Mouse (Mus musculus) layer of hippocampus, adult 11-12 months (tissue): Measurements from ENCODE around the gene Laptm5.

Experiments used
- DNase-seq: peaks from one replicate; pipeline ENCODE4 v3.0.0; 2022; ENCODE audit warnings: low spot score

The Laptm5 gene

DNA sequence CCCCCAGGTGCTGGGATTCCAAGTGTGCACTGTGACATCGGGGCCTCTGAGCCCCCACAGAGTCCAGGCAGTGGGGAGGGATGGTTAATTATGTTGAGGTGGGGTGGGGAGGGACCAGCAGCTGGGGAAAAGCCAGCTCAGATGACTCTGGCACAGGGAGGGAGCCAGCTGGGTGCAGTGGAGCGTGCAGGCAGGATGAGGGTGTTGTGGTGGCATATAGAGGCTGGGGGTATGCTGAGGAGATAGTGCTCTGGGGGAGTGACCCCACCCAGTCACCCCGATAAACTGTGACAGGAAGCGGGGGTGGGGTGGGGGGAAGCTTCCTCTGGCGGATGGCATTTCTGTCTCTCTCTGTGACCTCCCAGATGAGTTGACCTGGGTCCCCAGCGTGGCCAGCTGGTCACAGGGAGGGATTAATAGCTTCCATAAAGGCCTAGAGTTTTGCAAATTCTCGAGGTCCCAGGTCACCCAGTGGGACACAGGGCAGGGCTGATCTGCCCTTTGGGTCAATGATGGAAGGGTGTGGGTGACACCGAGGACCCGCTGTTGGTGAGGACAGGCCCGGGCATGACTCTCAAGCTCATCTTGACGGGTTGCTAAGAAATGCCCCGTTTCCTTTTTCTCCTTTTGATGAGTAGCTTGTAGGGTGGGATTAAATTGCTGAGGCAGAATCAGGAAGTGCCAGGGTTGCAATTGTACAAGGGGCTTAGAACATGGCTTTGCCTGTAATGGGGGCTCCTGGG lies 8.2 kb downstream of the Laptm5 start:
- no peak for DNase-seq

- DNase-seq = no peak
Measured at GRCm38 (mm10) chr4:130921986-130922385, 9.1 kb downstream of the Laptm5 start.

GRCm38 (mm10) chr4:130926274-130926673 lies 13.3 kb downstream of the Laptm5 start:
- no peak for DNase-seq

- no peak for DNase-seq
Measured at GRCm38 (mm10) chr4:130927821-130928220, 14.9 kb downstream of the Laptm5 start.

DNA sequence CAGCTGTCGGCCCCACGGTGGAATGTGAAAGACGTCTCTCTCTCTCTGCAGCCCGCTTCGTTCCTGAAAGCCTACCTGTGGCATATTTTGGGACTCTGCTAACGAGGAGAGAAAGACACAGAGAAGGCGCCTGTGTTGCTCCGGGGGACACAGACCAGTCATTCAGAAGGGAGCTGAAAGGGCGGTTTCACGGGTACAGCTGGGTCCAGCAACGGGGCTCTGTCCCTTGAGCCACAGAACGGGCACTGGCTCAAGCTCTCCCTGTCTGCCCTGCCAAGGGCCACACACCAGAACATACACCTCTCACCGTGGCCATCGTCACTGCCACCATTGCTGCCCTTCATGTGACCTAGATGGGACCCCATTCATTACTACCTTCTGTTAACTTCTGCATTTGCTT lies 29.7 kb downstream of the Laptm5 start:
- peak; percentile 39 for DNase-seq

DNA sequence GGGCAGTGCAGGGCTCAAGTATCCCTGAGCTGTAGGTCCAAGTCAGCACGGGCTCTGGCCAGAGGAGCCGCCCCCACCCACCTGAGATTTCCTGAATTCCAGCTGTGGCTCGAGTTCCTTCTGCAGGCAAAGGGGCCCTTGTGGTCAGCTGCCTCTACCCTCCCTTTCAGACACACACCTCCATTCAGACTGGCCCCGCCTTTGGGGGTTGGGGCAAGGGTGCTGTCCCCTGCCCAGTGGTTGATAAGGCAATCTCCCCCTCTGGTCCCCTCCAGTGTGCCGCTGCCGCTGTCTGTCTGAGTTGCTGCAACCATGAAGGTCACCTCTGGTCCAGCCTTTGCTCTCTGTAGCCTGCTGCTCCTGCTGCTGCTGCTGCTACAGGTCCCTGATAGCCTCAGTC lies 31.2 kb downstream of the Laptm5 start, which contains the start of gene Matn1:
Gene Matn1, plus strand, starts transcription at position 274 of the 400 bp plus-strand sequence.
- no peak for DNase-seq

DNA sequence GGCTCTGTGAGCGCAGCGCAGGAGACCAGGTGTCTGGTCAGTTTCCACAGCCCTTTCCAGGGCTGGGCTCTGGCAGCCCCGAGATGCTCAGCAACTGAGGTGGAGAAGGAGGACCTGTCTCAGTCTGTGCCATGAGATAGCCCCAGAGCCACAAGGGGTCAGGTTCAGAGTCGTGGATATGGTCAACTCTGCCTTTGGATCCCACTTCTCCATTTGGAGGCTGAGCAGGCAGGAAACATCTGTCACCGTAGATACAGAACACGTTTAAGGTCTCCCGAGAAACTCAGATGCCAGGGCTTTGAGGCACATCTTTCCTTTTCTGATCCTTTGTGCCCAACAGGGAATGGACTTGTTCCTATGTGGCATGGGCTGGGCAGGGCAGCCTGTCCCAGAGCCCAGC lies 31.9 kb downstream of the Laptm5 start:
- no peak for DNase-seq

DNA sequence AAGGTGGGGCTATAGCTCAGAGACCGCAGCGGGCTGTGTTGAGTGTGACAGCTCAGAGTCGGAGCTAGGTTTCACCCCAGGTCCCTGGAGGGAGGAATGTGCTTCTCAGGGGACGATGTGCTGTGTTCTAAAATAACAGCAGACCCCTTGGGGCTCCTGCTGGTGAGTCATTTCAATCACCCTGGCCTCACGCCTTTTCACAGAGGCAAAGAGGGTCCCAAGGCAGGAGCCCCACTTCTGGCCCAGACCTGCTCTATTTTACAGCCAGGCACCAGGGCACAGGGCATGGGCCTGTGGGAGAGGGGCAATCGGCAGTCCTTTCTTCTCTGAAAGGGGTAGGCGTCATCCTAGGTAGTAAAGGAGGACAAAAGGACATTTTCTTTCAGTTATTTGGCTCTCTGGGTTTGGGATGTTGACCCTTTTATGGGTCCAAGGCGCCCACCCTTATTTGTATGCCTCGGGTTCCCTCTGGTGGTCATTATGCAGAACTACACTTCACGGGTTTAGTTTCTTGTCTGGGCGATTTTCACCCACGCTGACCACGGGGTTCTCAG lies 34.2 kb downstream of the Laptm5 start:
- no peak for DNase-seq

- no peak for DNase-seq
Measured at GRCm38 (mm10) chr4:130949821-130950384, 37.0 kb downstream of the Laptm5 start.

GRCm38 (mm10) chr4:130952531-130952930 lies 39.6 kb downstream of the Laptm5 start:
- peak; percentile 45 for DNase-seq

GRCm38 (mm10) chr4:130957156-130957555 lies 44.2 kb downstream of the Laptm5 start:
- no peak for DNase-seq

GRCm38 (mm10) chr4:130958812-130959211 lies 45.9 kb downstream of the Laptm5 start:
- DNase-seq = no peak

- no peak for DNase-seq
Measured at GRCm38 (mm10) chr4:130959678-130960077, 46.8 kb downstream of the Laptm5 start.

DNA sequence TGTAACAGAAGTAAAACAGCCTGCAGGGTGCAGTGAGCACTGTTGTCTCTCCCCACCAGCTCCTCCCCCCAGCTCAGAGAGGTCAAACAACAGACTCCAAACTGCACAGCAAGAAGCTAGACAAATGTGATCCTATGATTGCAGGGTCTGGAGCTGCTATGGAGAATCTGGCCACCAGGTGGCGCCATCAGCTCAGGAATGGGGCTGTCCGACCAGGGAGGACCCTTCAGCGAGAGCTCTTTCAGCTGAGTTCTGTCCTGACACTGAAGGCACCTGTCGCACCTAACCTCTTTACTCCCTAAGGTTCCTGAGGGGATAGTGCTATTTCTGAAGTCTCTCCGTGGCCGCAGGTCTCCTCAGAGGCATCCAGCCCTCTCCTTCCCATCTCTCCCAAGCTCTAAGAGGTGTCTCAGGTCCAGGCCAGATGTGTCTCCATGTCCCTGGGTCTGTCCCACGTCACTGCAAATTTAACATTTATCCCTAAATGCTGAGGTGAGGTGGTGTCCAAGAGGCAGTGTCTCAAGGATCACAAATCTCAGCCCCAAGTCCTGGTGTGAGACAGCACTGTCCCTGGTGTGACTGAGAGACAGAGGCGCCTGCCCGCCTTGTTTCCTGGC lies 47.3 kb downstream of the Laptm5 start:
- DNase-seq = peak; percentile 86

- no peak for DNase-seq
Measured at GRCm38 (mm10) chr4:130971278-130971677, 58.4 kb downstream of the Laptm5 start.

DNA sequence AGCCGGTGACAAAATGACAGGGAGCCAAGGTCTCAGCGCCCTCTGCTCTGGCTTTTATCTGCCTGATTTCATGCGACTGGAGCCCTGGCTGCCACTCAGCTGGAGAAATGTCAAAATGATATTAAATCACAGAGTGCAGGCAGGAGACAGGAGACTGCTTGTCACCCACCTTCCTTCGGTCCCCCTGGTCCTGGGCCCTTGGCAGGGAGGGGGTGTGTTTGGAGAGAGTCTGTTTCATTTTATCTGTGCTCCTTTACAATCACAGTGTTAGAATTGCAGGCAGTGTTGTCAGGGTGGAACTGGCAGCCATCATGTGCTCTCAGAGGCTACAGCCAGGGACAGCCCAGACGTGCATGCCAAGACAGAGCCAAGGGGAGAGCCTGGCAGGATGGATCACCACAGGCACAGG lies 59.5 kb downstream of the Laptm5 start:
- DNase-seq = no peak

DNA sequence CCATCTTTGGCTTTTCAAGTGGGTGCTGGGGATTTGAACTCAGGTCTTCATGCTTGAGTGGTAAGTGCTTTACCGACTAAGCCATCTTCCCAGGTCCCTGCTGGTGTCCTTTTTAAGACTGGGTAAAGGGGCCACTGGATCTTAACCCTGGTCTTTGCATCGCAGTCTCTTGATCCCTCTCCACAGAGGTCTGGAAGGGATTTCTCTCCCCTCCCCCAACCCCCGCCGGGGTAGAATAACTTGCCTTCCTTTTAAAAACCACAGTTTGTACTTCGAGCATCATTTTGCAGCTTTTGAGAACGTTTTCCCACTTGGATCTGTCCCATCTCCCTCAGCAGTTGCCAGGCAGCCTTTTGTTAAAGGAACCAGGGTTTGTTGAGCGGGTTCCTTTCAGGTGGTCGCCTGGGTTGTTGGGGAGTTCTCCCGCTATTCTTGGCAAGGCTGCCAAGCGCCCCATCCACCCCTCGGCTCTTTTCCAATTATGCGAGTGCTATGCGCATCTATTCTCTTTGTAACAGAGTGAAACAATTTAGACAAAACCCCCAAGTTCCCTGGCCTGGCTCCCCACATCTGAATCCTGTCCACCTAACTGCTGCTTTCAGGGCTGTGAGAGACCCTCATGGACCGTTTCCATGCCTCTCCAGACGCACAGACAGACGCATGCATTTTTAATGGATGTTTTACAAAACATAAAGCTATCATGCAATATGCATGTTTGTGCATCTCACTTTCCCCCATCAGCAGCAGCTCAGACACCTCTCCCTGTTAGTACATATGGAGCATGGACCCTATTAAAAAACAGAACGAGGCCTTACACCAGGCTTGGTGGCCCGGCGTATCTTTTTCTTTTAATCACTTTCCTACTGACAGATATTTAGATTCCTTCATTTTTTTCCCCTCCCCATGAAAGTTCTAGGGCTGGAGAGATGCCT lies 60.7 kb downstream of the Laptm5 start:
- DNase-seq = peak; percentile 51

DNA sequence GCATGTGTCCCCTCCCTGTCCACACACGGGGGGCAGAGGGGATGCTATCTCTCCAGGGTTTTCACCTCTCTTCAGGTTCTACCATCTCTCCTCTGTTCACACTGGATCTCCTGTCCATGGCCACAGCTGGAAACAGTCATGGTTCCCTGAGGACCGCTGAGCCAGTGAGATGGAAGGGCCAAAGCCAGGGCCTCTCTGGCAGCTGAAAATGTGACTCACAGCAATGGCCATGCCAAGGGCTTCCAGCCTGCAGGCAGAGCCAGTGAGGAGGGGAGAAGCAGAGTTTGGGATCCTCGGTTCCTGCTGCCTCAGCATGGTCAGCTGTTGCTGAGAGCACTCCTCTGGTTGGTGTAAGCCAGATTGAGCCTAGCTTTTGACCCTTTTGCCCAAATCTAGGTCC lies 66.1 kb downstream of the Laptm5 start:
- DNase-seq = no peak

DNA sequence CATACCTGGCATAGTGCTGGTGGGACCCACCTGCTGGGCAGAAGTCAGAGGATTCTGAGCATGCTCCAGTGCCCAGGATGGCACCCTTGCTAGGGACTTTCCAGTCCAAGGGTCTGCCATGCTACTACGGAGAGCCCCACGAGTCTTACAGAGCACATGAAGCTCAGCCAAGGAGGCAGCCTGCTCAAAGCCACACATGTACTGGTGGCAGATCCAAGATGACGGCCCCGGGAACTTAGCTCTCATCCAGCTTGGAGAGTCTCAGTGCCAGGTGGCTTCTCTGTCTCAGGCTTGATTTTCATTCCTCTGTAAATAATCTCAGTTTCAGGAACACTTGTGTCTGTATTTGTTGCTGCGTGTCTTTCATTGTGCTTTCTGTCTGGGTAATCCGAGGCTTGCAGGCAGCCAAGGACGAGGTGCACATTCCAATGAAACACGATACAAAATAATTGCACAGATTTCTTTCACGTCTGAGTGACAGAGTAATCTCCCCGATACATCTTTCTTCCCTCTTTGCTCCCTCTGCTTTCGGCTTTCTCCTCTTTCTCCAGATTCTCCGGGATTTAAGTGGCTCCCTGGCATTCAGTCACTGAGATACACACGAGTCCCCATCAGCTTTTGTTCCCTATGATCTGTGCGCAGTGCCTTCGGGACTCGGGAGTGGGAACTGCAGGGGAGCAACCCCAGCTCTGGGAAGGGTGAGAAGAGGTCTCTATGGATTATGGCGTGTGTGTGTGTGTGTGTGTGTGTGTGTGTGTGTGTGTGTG lies 71.7 kb downstream of the Laptm5 start:
- DNase-seq = no peak
